Mouse (Mus musculus): ENCODE data around the gene 2310030G06Rik. TPM values are rescaled to one million over a fixed set of nuclear protein-coding genes. Genes with fewer than 3 reads are reported as not detected.

Gene 2310030G06Rik
- total RNA-seq, 2 experiments from 2014 or later: 1.7 to 2.5 TPM

DNA sequence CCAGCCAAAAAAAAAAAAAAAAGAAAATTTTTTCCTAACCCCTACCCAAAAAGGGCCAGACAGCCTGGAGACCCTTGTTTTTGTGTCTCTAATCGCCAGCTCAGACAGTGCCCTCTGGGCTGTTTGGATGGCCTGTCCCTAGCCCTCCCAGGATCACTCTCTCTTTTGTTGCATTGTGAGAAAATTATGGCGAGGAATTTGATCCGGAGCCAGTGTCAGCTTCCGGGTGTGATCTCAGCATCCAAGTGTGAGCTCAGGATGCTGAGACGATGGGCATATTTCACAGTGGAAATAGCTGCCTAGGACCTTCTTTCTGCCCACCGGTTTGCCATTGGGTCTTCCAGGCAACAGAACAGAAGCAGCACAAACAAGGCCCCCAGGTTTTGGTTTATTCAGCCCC, 4.4 kb upstream of the 2310030G06Rik start:
- intact Hi-C loops (cut with DNase I; ENCODE audit: low total_unique reads): no loop called here
- DNase-seq: no peak

DNA sequence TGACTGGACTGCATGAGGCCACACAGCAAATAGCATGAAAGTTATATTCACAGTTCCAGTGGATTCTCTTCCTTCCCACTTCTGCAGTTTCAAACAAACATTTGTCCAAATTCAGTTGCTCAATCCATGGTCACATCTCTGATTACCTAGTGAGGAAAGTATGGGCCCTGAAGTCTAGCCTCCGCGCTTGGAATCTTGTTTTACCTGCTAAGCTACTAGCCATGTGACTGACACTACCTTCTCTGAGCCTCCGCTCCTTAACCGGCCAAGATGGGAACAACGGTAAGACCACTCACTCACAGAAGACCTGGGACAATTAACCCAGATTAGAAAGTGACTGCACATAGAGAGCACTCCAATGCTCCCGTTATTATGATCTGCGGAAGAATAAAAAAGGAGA, 530 bp downstream of the 2310030G06Rik start:
- no peak for DNase-seq

DNA sequence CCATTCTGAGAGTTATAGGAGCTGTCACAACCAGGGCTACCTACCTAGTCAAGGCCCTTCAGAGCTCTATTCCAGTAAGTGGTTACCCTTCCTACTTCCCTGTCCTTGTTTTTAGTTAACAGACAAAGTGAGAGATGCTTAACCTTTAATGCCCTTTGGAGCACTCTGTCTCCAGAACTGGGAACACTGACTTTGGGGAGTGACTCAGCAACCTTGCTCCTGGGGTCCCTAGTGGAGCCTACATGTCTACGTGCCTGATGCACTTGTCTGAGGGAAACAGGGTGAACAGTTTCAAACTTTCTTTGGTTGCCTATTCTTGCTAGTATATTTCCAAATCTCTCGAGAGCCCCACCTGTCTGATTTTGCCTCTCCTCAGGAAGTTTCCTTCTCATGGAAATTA, 3.6 kb downstream of the 2310030G06Rik start:
- no peak for DNase-seq
- intact Hi-C loops (cut with DNase I; ENCODE audit: low total_unique reads): no loop called here

More for the DNA sequence above, 530 bp downstream of the 2310030G06Rik start:
- intact Hi-C loops (cut with DNase I; ENCODE audit: low total_unique reads): no loop called here

DNA sequence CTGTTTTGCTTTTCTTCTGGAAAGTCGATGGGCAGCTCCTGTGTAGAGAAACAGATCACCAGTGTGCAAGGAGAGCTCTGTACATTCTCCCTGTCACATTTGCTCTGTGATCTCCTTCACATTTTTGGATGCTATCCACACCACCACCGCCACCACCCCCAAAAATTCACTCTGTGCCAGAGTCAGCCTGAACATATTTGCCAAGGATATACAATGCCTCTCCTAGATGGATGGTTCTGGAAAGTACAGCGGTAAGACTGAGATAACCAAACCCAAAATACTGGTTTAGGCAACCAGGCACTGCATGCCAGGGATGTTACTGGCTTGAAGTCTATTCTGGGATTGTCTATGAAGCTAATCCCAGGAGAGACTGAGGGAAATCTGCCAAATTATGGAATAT, 4.1 kb downstream of the 2310030G06Rik start:
- intact Hi-C loops (cut with DNase I; ENCODE audit: low total_unique reads): no loop called here
- no peak for DNase-seq

DNA sequence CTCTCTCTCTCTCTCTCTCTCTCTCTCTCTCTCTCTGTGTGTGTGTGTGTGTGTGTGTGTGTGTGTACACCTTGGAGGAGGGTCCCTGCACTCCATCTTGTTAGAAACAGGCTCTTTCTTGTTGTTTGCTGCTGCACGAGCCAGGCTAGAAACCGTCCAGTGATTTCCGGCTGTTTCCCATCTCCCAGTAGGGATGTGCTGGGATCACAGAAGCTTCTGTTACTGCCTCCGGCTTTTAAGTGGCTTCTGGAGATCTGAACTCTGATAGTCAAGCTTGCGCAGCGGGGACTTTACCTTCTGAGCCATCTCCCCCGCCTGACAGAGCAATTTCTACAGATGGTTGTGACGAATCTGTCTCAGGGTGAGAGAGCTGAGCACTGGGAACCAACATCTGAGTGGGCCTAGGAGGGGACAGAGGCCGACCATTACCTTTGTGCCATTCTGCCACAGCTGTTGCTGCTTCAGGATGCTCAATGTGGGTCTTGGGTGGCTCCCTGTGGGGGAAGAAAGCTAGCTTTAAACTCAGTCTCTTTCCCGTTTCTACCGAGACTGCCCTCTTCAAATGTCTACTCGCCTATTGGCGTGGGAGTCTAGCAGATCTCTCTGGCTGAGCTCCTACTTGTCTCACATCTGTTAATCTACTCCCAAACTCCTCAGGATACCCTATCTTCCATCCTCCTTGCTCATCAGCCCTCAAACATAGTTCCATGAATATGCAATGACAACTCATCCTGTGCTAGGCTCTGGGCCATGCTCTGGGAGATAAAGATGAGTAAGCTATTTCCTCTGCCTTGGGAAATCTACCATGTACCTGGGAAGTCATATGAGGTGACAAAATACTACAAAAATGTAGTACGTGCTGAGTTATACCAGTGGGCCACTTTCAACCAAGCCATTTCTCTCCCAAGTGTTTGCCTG, 5.2 kb downstream of the 2310030G06Rik start:
- no peak for DNase-seq
- intact Hi-C loops (cut with DNase I; ENCODE audit: low total_unique reads): no loop called here

DNA sequence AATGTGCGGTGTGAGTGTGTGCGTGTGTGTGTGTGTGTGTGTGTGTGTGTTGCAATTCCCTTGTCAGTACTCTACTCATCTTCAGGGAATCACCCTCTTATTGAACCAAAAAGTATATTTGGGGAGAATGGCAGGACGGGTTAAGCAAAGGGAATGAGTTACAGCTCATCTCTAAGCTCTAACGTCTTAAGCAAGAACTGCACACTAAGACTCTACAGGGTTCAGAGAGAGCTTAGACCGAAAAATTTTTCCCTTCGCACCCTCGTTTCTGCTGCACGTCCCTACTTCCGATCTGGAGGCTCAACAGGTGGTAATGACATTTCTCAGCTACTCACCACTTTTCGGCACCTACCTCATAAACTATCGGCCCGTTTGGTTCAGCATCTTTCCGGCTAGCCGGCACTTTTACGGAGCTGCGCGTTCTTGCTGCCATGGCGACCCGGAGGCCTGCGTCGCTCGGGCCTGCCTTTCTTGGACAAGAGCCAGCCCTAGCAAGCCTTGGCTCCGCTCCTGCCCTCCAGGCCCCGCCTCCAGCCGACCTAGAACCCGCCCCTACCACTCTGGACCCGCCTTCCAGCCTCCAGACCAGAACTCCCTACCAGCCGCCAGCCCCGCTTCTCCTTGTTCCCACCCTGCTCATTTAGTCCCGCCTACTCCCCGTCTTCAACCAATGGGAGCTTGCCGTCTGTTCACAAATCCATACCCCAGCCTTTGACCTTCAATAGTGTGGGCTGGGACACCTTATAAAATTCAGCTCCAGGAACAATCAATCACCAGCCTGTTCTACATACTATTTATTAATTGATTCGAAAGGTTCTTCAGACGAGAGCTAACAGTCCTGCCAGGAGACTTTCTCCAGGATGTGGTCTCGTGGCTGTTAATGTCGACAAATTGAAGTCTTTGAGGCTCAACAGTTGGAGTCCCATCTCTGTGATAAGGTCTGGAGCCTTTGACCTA, 7.1 kb downstream of the 2310030G06Rik start, which contains the start of gene Dixdc1:
Dixdc1 (minus strand) TSS at position 604 of the 957 bp plus-strand sequence.
- intact Hi-C loops (cut with DNase I; ENCODE audit: low total_unique reads): no loop called here
- DNase-seq: peak; percentile 92

DNA sequence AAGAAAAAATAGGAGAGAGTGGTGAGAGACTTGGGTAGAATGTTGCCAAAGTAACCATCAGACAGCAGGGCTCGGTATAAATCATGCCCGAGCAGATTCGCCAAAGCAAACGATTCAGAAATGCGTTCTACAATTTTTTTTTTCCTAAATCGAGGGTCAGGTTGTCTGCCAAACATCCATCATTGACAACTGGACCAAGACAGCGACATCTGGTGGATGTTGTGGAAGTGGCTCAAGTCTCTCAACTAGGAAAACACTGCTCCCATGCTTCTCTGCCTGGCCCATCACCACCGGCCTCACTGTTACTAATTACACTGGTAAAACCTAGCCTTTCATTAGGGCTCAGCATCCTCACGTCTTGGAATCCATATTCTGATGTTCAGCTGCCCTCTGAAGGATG, 11.3 kb downstream of the 2310030G06Rik start:
- intact Hi-C loops (cut with DNase I; ENCODE audit: low total_unique reads): no loop called here
- peak; percentile 37 for DNase-seq

DNA sequence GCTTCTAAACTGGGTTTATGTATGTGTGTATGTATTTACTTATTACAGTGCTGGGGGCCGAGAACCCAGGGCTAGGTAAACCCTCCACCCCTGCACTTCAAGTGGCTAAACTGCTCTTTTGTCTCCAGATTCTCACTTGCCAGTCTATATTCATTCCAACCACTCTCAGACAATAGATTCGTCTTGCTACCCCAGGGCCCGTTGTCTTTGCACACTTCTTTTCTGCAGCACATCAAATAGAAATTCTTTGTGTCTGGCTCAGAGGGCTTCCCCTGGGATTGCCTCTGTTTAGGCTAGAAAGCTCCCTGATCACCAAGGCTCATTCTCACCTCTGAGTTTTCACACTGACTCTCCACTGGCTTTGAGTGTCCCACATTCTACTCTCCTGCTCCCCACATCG, 13.8 kb downstream of the 2310030G06Rik start:
- intact Hi-C loops (cut with DNase I; ENCODE audit: low total_unique reads): no loop called here

DNA sequence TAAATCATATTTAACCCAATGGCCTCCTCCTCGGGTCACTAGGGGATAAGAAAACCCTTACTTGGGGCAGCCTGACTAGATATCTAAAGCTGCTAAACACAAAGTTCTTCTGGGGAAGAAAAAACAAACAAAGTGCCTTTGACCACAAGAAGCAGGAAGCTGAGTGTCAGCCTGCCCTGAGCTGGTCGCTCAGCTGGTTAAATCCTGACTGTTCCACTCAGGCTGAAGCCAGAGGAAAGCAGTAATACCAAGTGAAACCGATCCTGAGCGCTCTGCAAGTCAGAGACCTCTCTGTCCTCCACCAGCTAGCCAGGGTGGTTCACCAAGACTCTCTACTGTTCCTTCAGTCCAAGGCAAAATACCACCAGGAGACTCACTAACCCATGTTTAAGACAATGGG, 16.7 kb downstream of the 2310030G06Rik start:
- DNase-seq: no peak
- intact Hi-C loops (cut with DNase I; ENCODE audit: low total_unique reads): no loop called here

More for the DNA sequence above, 13.8 kb downstream of the 2310030G06Rik start:
- no peak for DNase-seq

DNA sequence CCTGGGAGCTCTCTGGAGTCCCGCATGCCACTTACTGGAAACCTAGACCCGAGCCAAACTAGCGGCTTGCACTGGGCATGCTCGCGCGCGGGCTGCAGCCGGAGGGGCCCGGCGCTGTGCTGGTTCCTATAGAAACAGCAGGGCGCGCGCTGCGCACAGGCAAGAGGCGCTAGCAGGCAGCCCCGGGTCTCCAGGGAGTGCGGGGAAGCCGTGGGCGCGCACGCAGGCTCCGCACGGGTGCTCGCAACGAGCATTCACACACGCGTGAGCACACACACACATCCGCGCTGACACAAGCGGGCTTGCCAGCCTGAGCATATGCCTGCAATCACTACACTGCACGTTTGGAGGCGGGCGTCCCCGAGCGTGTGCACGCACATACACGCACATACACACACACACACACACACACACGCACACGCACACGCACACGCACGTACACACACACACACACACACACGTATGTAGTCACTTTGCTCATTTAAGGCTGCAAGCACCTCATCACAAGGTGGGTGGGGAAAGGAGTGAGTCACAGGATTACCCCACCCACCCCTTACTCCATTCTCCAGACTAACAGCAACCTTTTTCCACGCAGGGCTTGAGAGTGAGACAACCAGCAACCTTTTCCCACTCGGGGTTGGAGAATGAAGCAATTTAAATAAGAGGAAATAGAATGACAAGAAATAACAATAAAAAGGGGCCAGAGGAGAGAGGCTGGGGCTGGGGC, 18.2 kb downstream of the 2310030G06Rik start:
- peak; percentile 71 for DNase-seq
- intact Hi-C loops (cut with DNase I; ENCODE audit: low total_unique reads): no loop called here

DNA sequence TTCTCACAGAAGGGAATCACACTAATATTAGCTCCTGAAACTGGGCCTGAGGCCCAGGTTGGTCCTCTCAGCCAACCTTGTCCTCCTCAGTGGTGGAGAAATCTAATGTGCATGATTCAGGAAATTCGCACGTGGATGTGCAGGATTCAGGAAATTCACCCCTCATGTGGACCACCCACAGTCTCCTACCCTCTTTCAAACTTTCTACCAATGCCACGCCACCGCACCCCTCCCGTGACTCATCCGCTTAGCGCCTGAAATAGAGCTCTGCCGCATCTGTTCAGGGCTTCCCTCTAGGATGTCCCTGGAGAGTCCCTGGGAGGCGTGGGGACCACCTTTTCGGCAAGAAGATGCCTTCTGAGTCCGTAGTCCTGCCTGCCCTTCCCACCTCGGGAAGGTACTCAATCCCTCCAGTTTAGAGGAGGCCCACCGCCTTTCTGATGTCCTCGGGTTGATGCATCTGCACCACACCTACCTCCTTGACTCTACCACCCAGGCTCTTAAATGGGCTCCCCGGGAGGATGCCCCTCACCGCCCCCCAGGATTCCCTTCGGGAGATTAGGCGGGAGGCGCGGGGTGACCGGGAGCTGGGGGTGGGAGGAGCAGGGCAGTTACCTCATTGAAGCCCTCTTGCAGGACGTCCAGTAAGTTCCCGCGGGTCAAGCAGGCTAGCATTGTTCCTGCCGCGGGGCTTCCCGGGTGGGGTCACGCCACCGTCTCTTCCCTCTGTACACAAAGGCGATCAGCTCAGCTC, 19.0 kb downstream of the 2310030G06Rik start:
- intact Hi-C loops (cut with DNase I; ENCODE audit: low total_unique reads): no loop called here
- DNase-seq: peak; percentile 17

DNA sequence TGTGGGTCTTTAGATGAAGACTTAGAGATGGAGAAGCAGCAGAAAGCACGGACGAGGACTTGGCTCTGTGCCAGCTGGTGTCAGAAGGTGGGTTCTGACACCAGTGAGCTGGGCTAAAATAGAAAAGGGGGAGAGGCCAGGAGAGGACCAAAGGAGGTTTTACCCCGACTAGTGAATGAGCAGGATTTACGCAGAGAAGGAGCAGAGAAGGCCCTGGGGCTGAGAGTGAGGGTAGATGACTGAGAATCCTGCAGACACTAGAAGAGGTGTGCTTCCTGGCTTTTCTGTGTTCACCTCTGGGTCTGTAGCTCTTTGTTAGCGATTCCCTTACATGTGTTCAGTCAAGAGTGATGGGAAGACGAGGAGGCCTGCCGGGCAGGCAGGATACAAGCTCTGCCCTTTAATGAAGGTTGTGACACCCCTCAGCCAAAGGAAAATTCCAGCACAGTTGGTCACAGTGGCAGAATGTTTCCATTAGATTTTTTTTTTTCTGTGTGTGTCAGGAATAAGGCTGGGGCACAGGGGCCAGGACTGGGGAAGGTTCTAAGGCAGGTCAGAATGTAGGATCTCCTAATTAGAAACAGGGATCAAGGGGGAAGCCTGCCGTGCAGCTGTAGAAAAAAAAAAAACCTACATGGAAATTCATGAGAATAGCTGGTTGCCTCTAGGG, 20.3 kb downstream of the 2310030G06Rik start:
- intact Hi-C loops (cut with DNase I; ENCODE audit: low total_unique reads): no loop called here
- no peak for DNase-seq

DNA sequence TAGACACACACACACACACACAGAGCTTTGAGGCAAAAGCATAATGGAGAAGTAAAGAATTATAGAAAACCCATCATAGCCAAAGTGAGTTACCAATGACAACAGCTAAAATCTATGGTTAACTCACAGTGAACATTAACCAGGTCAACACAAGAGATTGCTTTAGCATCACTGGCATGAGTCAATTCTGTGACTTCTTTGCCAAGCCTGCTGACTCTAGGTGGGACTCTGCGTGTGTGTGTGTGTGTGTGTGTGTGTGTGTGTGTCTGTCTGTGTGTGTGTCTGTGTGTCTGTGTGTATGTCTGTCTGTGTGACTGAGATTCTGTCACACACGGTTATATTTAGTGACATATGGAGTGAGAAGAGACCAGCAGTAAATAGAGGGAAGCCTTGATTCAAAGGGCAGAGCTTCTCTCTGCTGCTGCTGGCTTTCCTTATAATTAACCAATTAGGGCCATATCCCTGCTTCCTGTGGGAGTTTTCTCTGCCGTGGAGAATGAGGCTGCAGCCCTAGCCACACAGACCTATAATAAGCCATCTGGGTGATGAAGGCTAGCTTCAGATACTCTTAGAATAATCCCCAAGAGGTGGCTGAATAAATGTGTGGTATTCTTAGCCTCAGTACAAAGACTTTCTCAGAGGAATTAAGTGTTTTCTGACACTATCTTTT, 21.5 kb downstream of the 2310030G06Rik start:
- no peak for DNase-seq
- intact Hi-C loops (cut with DNase I; ENCODE audit: low total_unique reads): no loop called here

DNA sequence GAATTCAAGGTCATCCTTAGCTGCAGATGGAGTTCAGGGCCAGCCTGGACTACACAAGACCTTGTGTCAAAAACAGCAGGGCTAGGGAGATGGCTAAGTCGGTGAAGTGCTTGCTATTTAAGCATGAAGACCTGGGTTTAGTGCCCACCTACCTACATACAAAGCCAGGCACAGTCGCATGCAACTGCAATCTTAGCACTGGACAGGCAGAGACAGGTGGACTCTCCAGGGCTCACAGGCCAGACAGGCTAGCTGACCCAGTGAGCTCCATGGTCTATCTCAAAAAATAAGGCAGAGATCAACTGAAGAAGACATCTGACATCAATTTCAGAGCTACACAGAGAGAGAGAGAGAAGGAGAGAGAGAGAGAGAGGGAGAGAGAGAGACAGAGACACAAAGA, 22.2 kb downstream of the 2310030G06Rik start:
- no peak for DNase-seq
- intact Hi-C loops (cut with DNase I; ENCODE audit: low total_unique reads): no loop called here

DNA sequence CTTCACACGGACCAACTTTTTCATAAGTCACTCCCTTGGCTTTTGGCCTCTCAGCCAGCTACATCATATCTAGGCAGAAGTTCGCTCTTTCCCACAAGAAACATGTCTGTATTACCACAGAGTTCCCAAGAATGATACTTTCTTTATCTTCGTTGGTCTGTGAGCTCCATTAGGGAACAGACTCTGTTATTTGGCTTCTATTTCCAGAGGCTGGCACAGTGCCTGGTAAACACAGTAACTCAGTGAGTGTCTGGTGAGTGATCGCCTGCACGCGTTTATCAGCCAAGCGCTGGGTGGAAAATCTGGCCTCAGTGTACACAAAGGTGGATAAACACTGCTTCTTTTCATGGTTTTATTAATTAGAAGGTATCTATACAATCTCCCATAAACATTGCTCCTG, 22.9 kb downstream of the 2310030G06Rik start:
- intact Hi-C loops (cut with DNase I; ENCODE audit: low total_unique reads): no loop called here
- peak; percentile 70 for DNase-seq

DNA sequence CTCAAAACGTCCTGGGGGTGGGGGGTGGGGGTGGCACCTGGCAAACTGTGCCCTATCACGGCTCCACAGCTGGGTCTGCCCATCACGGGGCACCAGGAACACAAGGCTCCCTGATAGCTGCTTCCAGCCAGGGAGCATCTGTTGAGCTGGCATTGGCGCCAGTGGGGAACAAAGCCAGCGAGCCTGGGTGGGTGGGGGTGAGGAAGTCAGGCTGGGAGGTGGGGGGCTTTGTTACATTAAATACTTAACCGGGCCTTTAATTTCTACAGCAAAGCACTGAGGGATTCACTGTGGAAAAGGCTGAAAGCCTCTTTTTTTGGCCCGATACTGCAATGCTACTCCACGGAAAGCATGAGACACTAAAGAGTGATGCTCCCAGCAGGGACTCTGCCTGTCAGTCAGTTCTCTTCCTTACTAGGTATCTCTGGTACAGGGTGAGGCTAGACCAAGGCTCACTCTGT, 23.9 kb downstream of the 2310030G06Rik start:
- intact Hi-C loops (cut with DNase I; ENCODE audit: low total_unique reads): no loop called here
- peak; percentile 62 for DNase-seq

DNA sequence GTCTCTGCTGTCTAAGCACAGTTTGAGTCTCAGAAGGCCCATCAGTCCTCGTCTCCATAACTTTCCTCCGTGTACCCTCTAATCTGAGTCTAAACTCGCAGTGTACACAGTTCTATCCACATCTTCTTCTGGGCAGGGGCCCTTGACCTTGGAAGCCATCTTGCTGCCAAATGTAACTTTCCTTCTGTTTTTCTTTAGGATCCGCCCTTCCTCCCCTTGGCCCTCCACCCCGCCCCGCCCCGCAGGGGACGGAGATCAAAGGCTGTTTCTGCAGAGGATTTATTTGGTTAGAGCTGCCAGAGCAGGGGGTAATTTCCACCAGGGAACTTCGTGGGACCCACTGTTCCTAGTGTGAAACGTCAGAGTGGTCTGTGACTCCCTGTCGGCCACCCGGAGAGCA, 25.3 kb downstream of the 2310030G06Rik start:
- DNase-seq: no peak
- intact Hi-C loops (cut with DNase I; ENCODE audit: low total_unique reads): no loop called here

DNA sequence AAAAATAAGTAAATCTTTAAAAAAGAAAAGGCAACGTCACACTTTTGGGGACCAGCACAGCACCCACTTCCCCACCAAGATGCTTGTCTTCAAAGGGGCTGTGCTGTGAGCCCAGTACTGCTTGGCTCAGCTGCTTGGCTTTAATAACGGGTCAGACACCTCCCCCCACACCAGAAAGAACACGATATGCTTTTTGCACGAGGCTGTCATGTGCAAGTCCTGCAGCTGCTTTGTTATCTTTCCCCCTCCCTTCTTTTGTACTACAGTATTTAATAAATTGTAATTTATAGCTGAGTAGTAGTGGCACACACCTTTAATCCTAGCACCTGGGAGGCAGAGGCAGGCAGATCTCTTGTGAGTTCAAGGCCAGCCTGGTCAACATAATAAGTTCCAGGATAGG, 27.5 kb downstream of the 2310030G06Rik start:
- intact Hi-C loops (cut with DNase I; ENCODE audit: low total_unique reads): loop anchor here (10.0 kb wide), 1 partner anchor 46 kb away; the partner anchor contains the start of gene Fdxacb1
- DNase-seq: no peak

All from gastrocnemius, postnatal 14 days (tissue).